Mouse (Mus musculus): ENCODE results near the gene Apoe. TPM values are rescaled to one million over a fixed set of nuclear protein-coding genes. Genes with fewer than 3 reads are reported as not detected.

Apoe gene
- polyA plus RNA-seq, 1 experiment from 2014 or later, result 125 TPM

- Histone ChIP-seq H3K27me3 (ENCODE audit: control insufficient read depth, insufficient read depth, low read length) (no peaks in the 10 kb centered on the region), H3K27ac (ENCODE audit: low read depth, low read length) (no peak overlapping the region), H3K4me2 (ENCODE audit: low read depth, low read length, severe bottlenecking) (no peak overlapping the region), H3K9me3 (ENCODE audit: control insufficient read depth, low read length) (no peaks in the 10 kb centered on the region), H3K9ac (ENCODE audit: low read length) (no peak overlapping the region), H3K36me3 (ENCODE audit: control insufficient read depth, insufficient read depth, low read length) (no peaks in the 10 kb centered on the region), H3K4me3 (ENCODE audit: low read depth, low read length) (no peak overlapping the region), H3K4me1 (replicated peaks; ENCODE audit: control insufficient read depth, insufficient read depth, low read length) (no peaks in the 10 kb centered on the region)
- WGBS, result 89% methylated on average over 6 of the region's 6 CpGs
- DNase-seq (ENCODE audit: low spot score) (no peak), ATAC-seq (replicated peaks; ENCODE audit: low FRiP score) (no peak)
These were observed 15.2 kb downstream of the Apoe start for GRCm38 (mm10) chr7:19683771-19684201.

- no peak overlapping the region for H3K27ac ChIP-seq (ENCODE audit: low read depth, low read length)
- no peak overlapping the region for H3K4me3 ChIP-seq (ENCODE audit: low read depth, low read length)
- H3K9ac ChIP-seq (ENCODE audit: low read length), result no peak overlapping the region
- WGBS, result 75% methylated on average over 3 of the region's 3 CpGs
- no peaks in the 10 kb centered on the region for H3K27me3 ChIP-seq (ENCODE audit: control insufficient read depth, insufficient read depth, low read length)
- DNase-seq (ENCODE audit: low spot score), result no peak
- no peaks in the 10 kb centered on the region for H3K9me3 ChIP-seq (ENCODE audit: control insufficient read depth, low read length)
- ATAC-seq (replicated peaks; ENCODE audit: low FRiP score), result no peak
- no peaks in the 10 kb centered on the region for H3K4me1 ChIP-seq (replicated peaks; ENCODE audit: control insufficient read depth, insufficient read depth, low read length)
- no peaks in the 10 kb centered on the region for H3K36me3 ChIP-seq (ENCODE audit: control insufficient read depth, insufficient read depth, low read length)
- no peak overlapping the region for H3K4me2 ChIP-seq (ENCODE audit: low read depth, low read length, severe bottlenecking)
These were observed 16.0 kb downstream of the Apoe start for GRCm38 (mm10) chr7:19682979-19683378.

- Histone ChIP-seq H3K4me2 (ENCODE audit: low read depth, low read length, severe bottlenecking) (no peak within 1 kb of the TSS), H3K4me1 (replicated peaks; ENCODE audit: control insufficient read depth, insufficient read depth, low read length) (no peaks in the 10 kb centered on the region), H3K27me3 (ENCODE audit: control insufficient read depth, insufficient read depth, low read length) (no peaks in the 10 kb centered on the region), H3K4me3 (ENCODE audit: low read depth, low read length) (no peak within 1 kb of the TSS), H3K9ac (ENCODE audit: low read length) (no peak within 1 kb of the TSS), H3K9me3 (ENCODE audit: control insufficient read depth, low read length) (no peaks in the 10 kb centered on the region), H3K36me3 (ENCODE audit: control insufficient read depth, insufficient read depth, low read length) (no peaks in the 10 kb centered on the region), H3K27ac (ENCODE audit: low read depth, low read length) (no peak within 1 kb of the TSS)
- 65% methylated on average over 8 of the region's 8 CpGs for WGBS
- no peak for DNase-seq (ENCODE audit: low spot score)
- ATAC-seq (replicated peaks; ENCODE audit: low FRiP score), result no peak
These were observed 17.7 kb downstream of the Apoe start, which contains the start of the genes Gm44805 and Apoc4 for GRCm38 (mm10) chr7:19681202-19681694. Gm44805 (minus strand) TSS chr7:19681423. Apoc4 (minus strand) TSS chr7:19681479.

- no peak overlapping the region for H3K27ac ChIP-seq (ENCODE audit: low read depth, low read length)
- no peak for DNase-seq (ENCODE audit: low spot score)
- no peaks in the 10 kb centered on the region for H3K27me3 ChIP-seq (ENCODE audit: control insufficient read depth, insufficient read depth, low read length)
- H3K9ac ChIP-seq (ENCODE audit: low read length), result no peak overlapping the region
- no peak overlapping the region for H3K4me2 ChIP-seq (ENCODE audit: low read depth, low read length, severe bottlenecking)
- no peaks in the 10 kb centered on the region for H3K36me3 ChIP-seq (ENCODE audit: control insufficient read depth, insufficient read depth, low read length)
- H3K4me3 ChIP-seq (ENCODE audit: low read depth, low read length), result no peak overlapping the region
- no peak for ATAC-seq (replicated peaks; ENCODE audit: low FRiP score)
- no peaks in the 10 kb centered on the region for H3K4me1 ChIP-seq (replicated peaks; ENCODE audit: control insufficient read depth, insufficient read depth, low read length)
- whole genome bisulfite sequencing, result 78% methylated on average over 2 of the region's 2 CpGs
- H3K9me3 ChIP-seq (ENCODE audit: control insufficient read depth, low read length), result no peaks in the 10 kb centered on the region
These were observed 18.3 kb downstream of the Apoe start for GRCm38 (mm10) chr7:19680702-19681101.

GRCm38 (mm10) chr7:19678901-19679300 is 20.1 kb downstream of the Apoe start:
- Histone ChIP-seq H3K4me1 (replicated peaks; ENCODE audit: control insufficient read depth, insufficient read depth, low read length) (no peaks in the 10 kb centered on the region), H3K4me2 (ENCODE audit: low read depth, low read length, severe bottlenecking) (no peak overlapping the region), H3K36me3 (ENCODE audit: control insufficient read depth, insufficient read depth, low read length) (no peaks in the 10 kb centered on the region), H3K9me3 (ENCODE audit: control insufficient read depth, low read length) (no peaks in the 10 kb centered on the region), H3K4me3 (ENCODE audit: low read depth, low read length) (no peak overlapping the region), H3K27ac (ENCODE audit: low read depth, low read length) (no peak overlapping the region), H3K9ac (ENCODE audit: low read length) (no peak overlapping the region), H3K27me3 (ENCODE audit: control insufficient read depth, insufficient read depth, low read length) (no peaks in the 10 kb centered on the region)
- no peak for ATAC-seq (replicated peaks; ENCODE audit: low FRiP score)
- 93% methylated on average over 3 of the region's 3 CpGs for WGBS
- no peak for DNase-seq (ENCODE audit: low spot score)

GRCm38 (mm10) chr7:19677872-19678271 is 21.1 kb downstream of the Apoe start, which contains the start of gene Apoc2:
Apoc2 (minus strand) TSS chr7:19677941.
- 77% methylated on average over 8 of the region's 8 CpGs for WGBS
- no peak within 1 kb of the TSS for H3K9ac ChIP-seq (ENCODE audit: low read length)

GRCm38 (mm10) chr7:19676662-19677061 is 22.3 kb downstream of the Apoe start:
- 74% methylated on average over 1 of the region's 1 CpGs for WGBS
- ATAC-seq (replicated peaks; ENCODE audit: low FRiP score) (no peak), DNase-seq (ENCODE audit: low spot score) (no peak)
- Histone ChIP-seq H3K9ac (ENCODE audit: low read length) (no peak overlapping the region), H3K4me3 (ENCODE audit: low read depth, low read length) (no peak overlapping the region), H3K27me3 (ENCODE audit: control insufficient read depth, insufficient read depth, low read length) (no peaks in the 10 kb centered on the region), H3K4me2 (ENCODE audit: low read depth, low read length, severe bottlenecking) (no peak overlapping the region), H3K27ac (ENCODE audit: low read depth, low read length) (no peak overlapping the region), H3K9me3 (ENCODE audit: control insufficient read depth, low read length) (no peaks in the 10 kb centered on the region), H3K36me3 (ENCODE audit: control insufficient read depth, insufficient read depth, low read length) (no peaks in the 10 kb centered on the region), H3K4me1 (replicated peaks; ENCODE audit: control insufficient read depth, insufficient read depth, low read length) (no peaks in the 10 kb centered on the region)

More at GRCm38 (mm10) chr7:19677872-19678271, 21.1 kb downstream of the Apoe start, which contains the start of gene Apoc2:
- no peak within 1 kb of the TSS for H3K27ac ChIP-seq (ENCODE audit: low read depth, low read length)
- no peak within 1 kb of the TSS for H3K4me2 ChIP-seq (ENCODE audit: low read depth, low read length, severe bottlenecking)
- no peaks in the 10 kb centered on the region for H3K9me3 ChIP-seq (ENCODE audit: control insufficient read depth, low read length)
- H3K36me3 ChIP-seq (ENCODE audit: control insufficient read depth, insufficient read depth, low read length), result no peaks in the 10 kb centered on the region
- no peak for DNase-seq (ENCODE audit: low spot score)
- ATAC-seq (replicated peaks; ENCODE audit: low FRiP score), result no peak
- H3K4me1 ChIP-seq (replicated peaks; ENCODE audit: control insufficient read depth, insufficient read depth, low read length), result no peaks in the 10 kb centered on the region
- H3K27me3 ChIP-seq (ENCODE audit: control insufficient read depth, insufficient read depth, low read length), result no peaks in the 10 kb centered on the region
- no peak within 1 kb of the TSS for H3K4me3 ChIP-seq (ENCODE audit: low read depth, low read length)

GRCm38 (mm10) chr7:19675824-19676223 is 23.2 kb downstream of the Apoe start:
- H3K27me3 ChIP-seq (ENCODE audit: control insufficient read depth, insufficient read depth, low read length), result no peaks in the 10 kb centered on the region
- ATAC-seq (replicated peaks; ENCODE audit: low FRiP score), result no peak
- H3K4me3 ChIP-seq (ENCODE audit: low read depth, low read length), result no peak overlapping the region
- no peak for DNase-seq (ENCODE audit: low spot score)
- WGBS, result 87% methylated on average over 10 of the region's 10 CpGs
- no peak overlapping the region for H3K4me2 ChIP-seq (ENCODE audit: low read depth, low read length, severe bottlenecking)
- no peaks in the 10 kb centered on the region for H3K36me3 ChIP-seq (ENCODE audit: control insufficient read depth, insufficient read depth, low read length)
- no peaks in the 10 kb centered on the region for H3K4me1 ChIP-seq (replicated peaks; ENCODE audit: control insufficient read depth, insufficient read depth, low read length)
- no peak overlapping the region for H3K27ac ChIP-seq (ENCODE audit: low read depth, low read length)
- H3K9ac ChIP-seq (ENCODE audit: low read length), result no peak overlapping the region
- no peaks in the 10 kb centered on the region for H3K9me3 ChIP-seq (ENCODE audit: control insufficient read depth, low read length)

- 70% methylated on average over 14 of the region's 14 CpGs for WGBS
- DNase-seq (ENCODE audit: low spot score), result no peak
- H3K27ac ChIP-seq (ENCODE audit: low read depth, low read length), result no peak overlapping the region
- no peak for ATAC-seq (replicated peaks; ENCODE audit: low FRiP score)
- H3K9me3 ChIP-seq (ENCODE audit: control insufficient read depth, low read length), result no peaks in the 10 kb centered on the region
- H3K4me3 ChIP-seq (ENCODE audit: low read depth, low read length), result no peak overlapping the region
- H3K27me3 ChIP-seq (ENCODE audit: control insufficient read depth, insufficient read depth, low read length), result no peaks in the 10 kb centered on the region
- no peak overlapping the region for H3K9ac ChIP-seq (ENCODE audit: low read length)
- no peak overlapping the region for H3K4me2 ChIP-seq (ENCODE audit: low read depth, low read length, severe bottlenecking)
- H3K36me3 ChIP-seq (ENCODE audit: control insufficient read depth, insufficient read depth, low read length), result no peaks in the 10 kb centered on the region
- H3K4me1 ChIP-seq (replicated peaks; ENCODE audit: control insufficient read depth, insufficient read depth, low read length), result no peaks in the 10 kb centered on the region
These were observed 25.8 kb downstream of the Apoe start for GRCm38 (mm10) chr7:19673083-19673699.

Data from forebrain, embryonic 11.5 days (tissue).